Mouse (Mus musculus): ENCODE measurements around the gene Ccdc65.

DNA sequence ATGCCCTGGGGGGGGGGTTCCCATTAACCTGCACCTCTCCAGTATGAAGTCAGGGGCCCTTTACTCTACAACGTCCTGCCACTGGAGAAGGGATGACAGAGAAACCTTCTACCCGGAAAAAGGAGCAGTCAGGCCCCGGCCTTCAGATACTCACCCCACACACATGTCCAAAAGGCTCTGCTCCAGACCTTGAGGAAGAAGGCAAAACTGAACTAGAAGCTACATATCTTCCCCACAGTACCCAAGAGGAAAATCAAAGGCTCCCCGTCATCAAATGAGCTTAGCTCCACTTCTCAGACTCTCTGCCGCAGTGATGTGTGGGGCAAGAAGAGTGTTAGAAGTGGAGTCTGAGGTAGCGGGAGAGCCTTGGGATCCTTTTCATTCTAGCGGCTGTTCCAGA, 18.7 kb downstream of the Ccdc65 start:
- no peak for TF ChIP-seq POLR2A (IDR thresholded peaks at IDR 0.05; ENCODE audit: extremely low read depth, insufficient read depth, low read length)
- no peak for TF ChIP-seq CTCF (IDR thresholded peaks at IDR 0.05; ENCODE audit: extremely low read depth, insufficient read depth, low read length)
